Mouse (Mus musculus) heart, postnatal 25 days (tissue): ENCODE results near the gene Fam241b. TPM values are rescaled to one million over a fixed set of nuclear protein-coding genes. Genes with fewer than 3 reads are reported as not detected.
"Not testable (repeated sequence)": the region's sequence is repeated elsewhere in the genome, so short reads cannot be mapped to it uniquely, and the experiment has no call there.

ENCODE experiments used
- DNase-seq: peaks from one replicate; pipeline ENCODE4 v3.0.0; 2022; ENCODE audit warnings: low spot score
- intact Hi-C: fragments of 180-260 bp; cut with DNase I; formaldehyde crosslinking; loops from one replicate; pipeline ENCODE4 v1.15.1; 2025
- total RNA-seq, 2 experiments: library from RNA; stranded (reverse); gene quantifications; 2 replicates each; pipeline ENCODE4 v1.2.3; 2021

Fam241b gene
- total RNA-seq, 2 experiments from 2014 or later: 1.6 TPM

DNA sequence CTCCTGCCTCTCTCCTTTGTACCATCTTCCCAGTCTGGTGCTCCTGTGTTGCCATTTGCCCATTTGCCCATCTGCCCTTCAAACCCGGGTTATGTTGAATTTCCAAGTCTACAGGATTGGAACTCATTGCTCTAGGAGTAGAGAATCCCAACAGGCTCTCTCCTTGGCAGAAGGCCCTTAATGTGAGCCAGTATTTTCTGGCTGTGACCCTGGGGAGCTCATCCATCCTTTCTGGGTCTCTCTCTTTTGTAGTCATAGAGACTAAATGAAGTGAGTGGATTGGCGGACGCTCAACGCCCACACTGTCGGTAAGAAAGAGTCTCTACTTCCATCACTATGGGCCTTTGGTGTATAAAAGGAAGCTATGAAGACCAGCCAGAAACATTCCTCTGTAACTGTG lies 56.9 kb downstream of the Fam241b start:
- intact Hi-C loops: no loop called here
- DNase-seq: no peak

DNA sequence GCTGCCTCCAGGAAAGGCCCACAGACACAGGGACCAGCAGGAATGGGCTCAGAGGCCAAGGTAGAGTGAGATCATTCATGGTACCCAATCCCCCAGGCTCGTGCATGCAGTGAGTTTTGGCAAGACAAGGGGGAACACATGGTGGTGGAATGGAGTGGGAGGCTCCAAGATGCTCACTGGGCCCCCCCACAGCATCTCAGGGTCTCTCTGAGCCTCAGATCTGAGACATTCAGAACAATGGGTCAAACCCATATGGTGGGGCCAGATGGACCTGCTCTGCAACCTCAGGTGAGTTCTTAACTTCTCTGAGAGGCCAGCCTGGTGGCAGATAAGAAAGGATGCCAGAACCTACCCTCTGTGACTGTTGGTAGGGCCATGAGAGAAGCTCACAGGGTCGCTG lies 57.7 kb downstream of the Fam241b start:
- intact Hi-C loops: no loop called here
- DNase-seq: no peak

DNA sequence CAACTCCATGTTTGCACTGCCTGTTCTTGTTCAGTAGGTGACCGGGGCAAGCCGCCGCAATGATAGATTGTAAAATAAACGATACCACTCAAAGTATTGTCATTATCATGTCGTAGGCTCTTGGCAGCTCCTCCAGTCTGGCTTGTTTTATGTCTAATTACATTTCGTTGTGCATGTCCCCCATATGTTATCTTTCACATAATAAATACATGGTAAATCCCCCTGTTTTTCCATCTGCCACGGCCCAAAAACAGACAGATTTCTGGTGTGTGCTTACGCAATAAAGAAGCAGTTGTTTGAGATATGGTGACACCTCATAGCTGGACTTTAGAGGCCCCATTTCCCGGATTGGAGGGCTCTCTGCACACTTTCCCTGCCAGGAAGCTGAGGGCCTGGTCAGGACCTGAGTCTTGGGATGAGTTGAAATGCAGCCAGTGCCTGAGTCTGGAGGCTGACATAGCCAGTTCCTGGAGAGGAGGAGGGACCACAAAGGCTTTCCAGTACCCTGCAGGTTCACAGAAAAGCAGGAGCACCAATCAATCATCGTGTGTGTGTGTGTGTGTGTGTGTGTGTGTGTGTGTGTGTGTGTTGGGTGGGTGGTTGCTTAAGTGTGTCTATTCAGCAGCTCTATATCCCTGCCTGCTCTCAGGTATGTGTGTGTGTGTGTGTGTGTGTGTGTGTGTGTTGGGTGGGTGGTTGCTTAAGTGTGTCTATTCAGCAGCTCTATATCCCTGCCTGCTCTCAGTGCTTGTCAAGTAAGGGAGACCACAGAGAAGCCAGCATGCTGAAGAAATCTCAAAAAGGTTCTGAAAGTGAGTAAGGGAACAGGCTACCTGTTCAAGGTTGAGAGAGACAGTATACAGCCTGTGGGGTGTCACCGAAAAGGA lies 67.2 kb downstream of the Fam241b start:
- no peak for DNase-seq
- intact Hi-C loops: no loop called here

DNA sequence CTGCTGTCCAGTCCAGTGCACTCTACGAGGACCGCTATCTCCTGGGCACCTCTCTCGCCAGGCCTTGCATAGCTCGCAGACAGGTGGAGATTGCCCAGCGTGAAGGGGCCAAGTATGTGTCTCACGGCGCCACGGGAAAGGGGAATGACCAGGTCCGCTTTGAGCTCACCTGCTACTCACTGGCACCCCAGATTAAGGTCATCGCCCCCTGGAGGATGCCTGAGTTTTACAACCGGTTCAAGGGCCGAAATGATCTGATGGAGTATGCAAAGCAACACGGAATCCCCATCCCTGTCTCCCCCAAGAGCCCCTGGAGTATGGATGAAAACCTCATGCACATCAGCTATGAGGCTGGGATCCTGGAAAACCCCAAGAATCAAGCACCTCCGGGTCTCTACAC lies 72.4 kb downstream of the Fam241b start:
- DNase-seq, intact Hi-C loops: not testable (repeated sequence)

DNA sequence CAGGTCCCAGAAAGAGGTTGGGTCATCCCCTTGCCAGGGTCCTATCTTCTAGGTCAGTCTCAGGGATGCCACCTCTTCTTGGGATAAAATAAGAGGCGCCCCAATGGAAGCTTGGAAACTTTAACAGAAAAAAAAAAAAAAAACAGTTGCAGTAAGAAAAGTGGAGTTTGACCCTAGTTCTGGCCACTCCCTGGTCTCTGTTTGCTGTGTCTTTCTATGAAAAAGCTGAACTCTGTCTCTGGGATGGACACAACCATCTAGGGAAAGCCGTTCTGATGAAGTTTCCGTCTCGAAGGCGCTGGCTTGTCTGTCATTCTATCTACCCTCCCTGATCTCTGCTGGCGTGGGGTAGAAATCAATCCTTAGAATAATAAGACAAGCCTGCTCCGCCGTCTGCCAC lies 73.1 kb downstream of the Fam241b start:
- intact Hi-C loops: no loop called here
- no peak for DNase-seq

DNA sequence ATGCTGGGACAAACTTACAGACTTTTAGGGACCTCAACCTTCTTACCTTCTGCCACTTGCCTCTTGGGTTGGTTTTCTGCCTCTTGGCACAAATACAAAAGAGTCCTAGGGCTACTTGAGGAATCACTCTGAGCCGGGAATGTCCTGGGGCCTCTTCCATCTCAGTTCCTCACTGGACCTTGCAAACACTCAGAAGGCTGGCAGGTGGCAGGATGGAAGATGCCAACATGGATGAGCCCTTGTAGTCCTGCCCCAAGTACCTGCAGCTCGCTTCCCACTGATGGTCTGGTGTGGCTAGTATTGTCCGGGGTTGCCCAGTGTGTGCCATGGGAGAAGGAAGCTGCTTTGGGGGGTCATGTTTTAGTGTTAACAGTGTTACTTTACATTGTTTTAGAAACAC lies 73.8 kb downstream of the Fam241b start:
- DNase-seq: no peak
- intact Hi-C loops: no loop called here

DNA sequence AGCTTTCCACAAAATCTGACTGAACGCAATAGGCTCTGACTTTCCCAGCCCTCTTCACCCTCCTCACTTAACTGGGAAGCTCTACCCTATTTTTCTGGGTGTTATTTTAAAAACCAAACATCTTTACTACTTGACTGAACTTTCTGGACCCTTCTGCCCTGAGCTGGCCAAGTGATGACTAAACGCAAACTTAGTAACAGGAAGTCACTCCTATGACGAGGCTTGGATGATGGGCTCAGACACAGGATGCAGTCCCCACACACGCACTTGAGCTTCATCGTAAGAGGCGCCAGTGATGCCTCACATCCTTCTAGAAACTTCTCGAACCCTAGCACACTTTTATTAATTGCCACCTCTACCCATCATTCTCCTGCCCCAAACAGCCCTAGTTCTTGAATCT lies 74.3 kb downstream of the Fam241b start:
- no peak for DNase-seq

DNA sequence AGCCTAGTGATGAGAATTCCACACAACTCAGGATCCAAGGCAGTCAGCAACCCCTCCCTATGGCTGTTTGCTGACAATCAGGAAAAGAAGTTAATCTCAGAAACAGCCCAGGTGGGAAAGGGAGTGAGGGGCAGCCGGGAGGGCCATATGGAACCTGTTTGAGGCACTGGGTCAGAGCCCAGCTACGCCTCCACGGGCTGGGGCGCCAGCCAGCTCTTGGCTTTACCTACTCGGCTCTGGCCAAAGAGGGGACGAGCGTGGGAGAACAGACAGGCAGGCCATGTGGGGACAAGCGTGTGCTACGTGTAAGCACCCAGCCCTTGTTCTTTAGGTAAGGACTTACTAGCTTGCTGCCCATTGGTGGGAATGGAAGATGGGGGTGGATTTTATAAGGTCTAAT lies 75.2 kb downstream of the Fam241b start:
- intact Hi-C loops: no loop called here
- no peak for DNase-seq

More for the DNA sequence above, 74.3 kb downstream of the Fam241b start:
- intact Hi-C loops: no loop called here

DNA sequence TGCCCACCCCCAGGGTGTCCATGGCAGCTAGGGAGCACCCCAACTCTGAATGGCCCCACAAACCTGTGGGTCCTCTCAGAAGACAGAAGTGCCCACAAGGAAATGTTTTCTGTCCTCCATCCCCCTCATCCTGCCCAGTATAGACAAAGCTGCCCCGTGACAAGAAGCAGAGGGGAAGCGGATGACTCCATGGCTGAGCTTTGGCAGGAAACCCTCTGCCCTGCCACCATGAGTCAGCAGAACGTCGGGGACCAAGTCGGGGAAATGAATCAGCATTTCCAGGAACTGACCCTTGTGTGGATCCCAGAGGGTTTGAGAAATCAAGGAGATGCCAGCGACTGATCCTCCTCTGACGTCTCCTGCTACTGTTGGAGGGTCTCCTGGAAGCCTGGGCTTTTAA lies 77.5 kb downstream of the Fam241b start:
- no peak for DNase-seq
- intact Hi-C loops: no loop called here

DNA sequence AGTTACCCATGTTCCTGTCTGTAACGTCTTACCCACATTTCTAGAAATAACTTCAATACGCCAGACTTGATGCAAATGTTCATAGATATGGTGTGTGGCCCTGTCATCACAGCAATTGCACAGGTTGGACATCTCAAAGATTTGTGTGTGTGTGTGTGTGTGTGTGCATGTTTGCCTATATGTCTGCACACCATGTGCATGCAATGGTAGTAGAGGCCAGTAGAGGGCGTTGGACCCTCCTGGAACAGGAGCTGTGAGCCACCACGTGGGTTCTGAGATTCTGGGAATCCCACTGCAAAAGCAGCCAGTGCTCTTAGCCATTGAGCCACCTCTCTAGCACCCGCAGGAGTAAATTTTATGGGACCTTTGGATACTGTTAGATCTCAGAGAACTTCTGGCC lies 80.9 kb downstream of the Fam241b start:
- intact Hi-C loops: no loop called here
- DNase-seq: no peak

DNA sequence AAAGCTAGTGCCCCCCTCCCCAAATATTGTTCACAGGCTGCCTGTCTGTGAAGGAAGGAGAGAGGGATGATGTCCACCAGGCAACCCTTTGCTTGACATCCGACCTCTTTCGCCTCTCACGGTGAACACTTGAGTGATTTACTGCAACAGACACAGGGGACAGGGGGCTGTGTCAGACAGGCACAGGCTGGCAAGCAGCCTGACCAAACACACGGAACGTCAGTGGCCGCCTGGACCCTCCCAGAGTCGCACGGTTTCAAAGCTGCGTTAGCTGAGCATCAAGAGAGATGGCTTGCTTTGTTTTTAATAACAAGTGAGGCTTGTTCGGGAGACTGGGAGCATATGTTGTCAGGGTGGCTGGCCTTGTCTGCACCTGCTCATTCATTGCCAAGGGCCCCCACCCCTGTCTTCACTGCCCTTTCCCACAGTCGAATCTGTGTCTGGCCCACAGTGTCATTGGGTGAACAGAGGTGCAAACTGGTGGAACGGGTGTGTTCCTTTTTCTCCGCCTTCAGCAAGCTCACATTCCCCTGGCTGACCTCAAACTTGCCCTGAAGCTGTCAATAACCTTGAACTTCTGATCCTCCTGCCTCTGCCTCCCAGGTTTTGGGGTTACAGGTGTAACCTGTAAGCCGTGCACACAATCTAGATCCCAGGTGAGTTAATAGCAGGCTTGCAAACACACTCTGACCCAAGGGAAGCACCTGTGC lies 82.6 kb downstream of the Fam241b start:
- intact Hi-C loops: no loop called here
- DNase-seq: no peak

DNA sequence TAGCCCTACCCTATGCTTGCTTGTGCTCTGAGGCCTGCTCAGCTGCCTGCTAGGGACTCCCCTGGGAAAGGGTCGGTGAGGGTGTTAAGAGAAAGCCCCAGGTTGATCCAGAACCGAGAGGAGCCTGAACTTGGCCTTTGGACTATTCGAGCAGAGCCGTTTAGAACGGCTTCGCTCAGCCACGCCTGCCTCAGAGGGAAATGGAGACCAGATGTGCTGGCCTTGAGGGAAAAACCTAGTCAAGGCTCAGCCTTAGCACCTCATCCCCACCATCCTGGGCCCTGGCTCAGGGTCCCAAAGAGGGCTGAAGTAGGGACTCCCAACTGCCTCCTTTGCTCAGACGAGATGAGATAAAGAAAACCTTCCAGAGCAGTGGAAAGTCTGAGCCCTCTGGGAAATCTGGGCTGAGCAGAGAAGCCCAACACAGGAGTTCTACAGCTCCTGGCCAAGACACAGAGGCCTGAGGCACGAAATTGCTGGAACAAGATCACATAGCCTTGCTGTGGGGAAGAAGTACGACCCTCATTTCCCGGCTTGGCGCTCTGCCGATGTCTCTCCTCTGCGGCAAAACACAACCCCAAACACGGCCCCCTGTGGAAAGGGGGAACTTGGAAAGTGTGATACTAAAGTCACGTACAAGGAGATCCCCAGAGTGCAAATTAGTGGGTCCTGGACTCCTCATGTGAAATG lies 83.4 kb downstream of the Fam241b start:
- intact Hi-C loops: no loop called here
- DNase-seq: no peak

DNA sequence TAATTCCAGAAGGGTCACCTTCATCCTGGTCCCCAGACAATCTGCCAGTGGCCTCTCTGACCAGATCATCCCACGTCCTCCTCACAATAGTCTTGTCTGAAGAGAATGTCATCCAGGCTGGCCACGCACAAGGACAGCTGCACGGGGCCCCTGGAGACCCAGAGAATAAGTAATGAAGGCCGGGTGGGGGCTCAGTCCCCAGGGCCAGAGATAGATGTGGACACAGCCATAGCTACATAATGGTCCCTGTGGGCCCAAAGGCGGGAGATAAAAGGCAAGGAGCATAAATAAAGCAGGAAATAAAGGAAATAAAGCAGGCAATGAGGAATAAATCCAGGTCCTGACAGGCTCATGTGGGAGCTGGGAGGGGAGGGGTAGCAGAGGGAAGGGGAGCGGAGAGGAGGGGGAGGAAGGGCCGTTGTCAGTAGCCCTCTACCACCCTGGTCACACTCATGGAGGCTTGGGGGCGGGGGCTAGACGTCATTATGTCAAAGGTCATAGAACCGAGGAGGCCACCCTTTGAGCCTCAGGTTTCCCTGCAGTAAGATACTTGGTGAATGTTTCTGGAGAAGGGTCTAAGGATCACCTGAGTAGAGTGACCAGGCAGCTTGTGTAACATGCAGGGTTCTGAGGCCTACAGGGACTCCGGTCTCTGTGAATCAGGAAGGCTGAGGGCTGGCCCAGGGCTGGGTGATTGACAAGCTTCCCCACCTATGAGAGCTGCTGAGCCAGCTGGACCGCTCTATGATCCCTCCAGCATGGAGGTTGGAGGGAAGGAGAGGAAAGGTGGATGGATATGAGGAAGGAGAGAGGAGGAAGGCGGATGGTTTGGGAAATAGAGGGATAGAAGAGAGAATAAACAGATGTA lies 85.0 kb downstream of the Fam241b start:
- intact Hi-C loops: no loop called here
- no peak for DNase-seq

Other genes starting within 250 kb of the Fam241b start
- under 1 TPM; 0.78 to 0.86 TPM for gene Col13a1, start 164.8 kb downstream of the Fam241b start, total RNA-seq
- gene Neurog3, start 10.8 kb downstream of the Fam241b start, total RNA-seq: not detected
- 1 to 10 TPM; 8.3 to 8.6 TPM for gene Tspan15, start 87.3 kb upstream of the Fam241b start, total RNA-seq
- not detected for gene Tacr2, start 108.5 kb upstream of the Fam241b start, total RNA-seq
- 100 to 1,000 TPM; 123 to 142 TPM for gene Hk1, start 236.0 kb upstream of the Fam241b start, total RNA-seq